Mouse (Mus musculus) naive thymus-derived CD4-positive, alpha-beta T cell, adult 2 months (primary cell): ENCODE measurements around the gene Myb.

Source experiments
- DNase-seq: peaks from one replicate; pipeline ENCODE4 v3.0.0-alpha.2; 2011; ENCODE audit warnings: low read depth

Myb gene

DNA sequence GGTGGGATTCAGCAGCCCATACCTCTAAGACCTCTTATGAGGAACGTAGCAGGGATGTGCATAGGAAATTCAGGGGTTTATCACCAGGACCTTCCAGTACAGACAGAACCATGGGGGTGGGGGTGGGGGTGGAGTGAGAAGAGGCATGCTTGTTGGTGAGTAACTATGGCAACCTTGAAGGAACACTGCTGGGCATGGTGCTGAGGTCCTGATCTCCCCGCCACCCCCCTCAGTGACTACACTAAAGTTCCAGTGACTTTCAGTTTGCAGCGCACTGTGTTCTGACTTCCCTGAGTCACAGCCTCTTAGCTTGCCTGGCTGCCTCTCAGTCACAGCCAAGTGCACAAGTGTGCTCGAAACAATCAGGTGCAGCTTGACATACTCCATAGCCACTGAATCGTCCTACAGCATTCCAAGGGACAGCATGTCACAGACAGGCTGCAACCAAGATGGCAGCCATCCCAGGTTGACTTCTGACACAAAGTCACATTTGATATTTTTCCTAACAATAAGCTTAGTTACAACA is 32.6 kb downstream of the Myb start:
- no peak for DNase-seq

- no peak for DNase-seq
These were observed 42.4 kb downstream of the Myb start for GRCm38 (mm10) chr10:21118341-21118740.

GRCm38 (mm10) chr10:21114459-21114858 is 46.3 kb downstream of the Myb start:
- no peak for DNase-seq

DNA sequence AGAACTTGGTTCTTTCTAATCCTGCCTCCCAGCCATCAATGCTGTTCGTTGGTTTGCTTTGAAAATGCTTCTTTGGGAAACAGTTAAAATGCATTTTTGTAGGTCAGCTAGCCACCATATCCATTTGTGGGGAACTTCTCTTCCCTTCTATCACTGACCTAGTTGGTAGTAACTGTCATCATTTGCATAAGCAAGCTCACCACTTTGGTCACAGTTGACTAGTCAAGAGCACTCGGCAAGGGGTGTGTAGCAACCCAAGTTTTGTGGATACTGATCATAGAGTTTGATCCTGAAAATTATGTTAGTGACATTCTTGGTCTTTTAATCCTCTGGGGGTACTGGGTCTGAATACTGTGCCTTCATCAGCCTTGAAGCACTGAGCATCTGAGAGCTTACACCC is 48.1 kb downstream of the Myb start:
- DNase-seq = no peak

GRCm38 (mm10) chr10:21109337-21110056 is 51.3 kb downstream of the Myb start:
- DNase-seq = no peak

- DNase-seq = no peak
These were observed 52.0 kb downstream of the Myb start for GRCm38 (mm10) chr10:21108796-21109195.

GRCm38 (mm10) chr10:21108182-21108581 is 52.6 kb downstream of the Myb start:
- no peak for DNase-seq

- DNase-seq = no peak
These were observed 55.6 kb downstream of the Myb start for GRCm38 (mm10) chr10:21105206-21105605.

DNA sequence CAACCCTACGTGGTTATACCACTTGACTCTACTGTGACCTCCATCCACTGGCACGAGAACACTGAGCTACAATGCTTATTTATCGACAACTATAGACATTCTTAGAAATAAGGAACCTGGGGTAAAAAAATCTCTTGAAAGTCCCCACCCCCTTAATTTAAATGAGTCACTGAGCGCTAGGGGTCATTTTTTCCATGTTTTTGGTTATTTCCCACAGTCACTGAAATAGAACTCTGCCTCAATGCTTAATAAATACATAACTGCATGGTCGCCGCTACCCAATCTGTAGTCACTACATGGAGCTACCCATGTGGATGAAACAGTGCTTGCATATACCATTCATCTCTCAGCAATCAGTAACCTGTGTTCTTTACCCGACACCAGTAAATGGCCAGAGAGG is 58.1 kb downstream of the Myb start:
- no peak for DNase-seq

DNA sequence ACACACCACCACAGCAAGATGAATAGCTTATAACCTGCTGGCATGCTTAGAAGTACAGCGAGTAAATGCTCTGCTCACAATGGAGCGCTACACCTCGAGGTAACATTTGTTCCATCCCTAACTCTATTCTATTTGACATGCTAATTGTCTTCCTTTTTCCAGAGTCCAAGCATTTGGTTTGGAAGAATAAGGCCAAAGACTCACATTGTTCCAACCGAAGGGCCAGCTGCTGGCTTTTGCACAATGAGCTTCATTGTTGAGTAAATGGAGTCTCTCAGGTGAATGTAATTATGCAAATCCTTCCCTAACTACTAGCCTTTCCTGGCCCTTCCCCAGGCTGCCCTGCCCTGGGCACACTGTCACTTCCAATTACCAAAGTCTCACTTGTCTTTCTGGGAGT is 58.8 kb downstream of the Myb start:
- no peak for DNase-seq

DNA sequence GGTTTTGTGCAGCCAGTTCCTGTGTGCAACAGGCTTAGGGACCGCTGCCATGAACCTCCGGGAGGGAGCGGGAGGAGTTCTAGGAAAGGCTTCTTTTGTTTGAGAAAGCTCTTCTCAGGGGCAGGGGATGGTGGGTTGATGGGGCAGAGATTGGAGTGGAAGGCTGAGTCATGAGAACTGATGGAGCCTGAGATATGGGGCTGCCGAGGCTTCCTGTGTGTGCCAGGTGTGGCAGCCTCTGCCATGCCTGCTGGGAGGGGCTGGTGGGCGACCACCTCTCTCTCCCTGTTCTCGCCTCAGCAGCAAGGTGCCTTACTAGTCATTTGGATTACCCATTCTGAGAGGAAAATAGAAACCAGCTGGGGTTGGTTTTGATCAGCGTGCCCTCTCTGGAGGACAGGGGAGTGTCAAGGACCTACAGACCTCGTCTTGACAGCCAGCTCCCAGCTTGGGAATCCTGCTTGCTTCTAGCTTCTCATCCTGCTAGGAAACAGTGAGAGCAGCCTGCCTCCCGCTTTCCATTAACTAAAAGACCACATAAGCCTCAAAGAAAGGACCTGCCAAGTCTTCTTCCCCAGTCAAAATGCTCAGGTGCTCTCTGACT is 60.0 kb downstream of the Myb start:
- DNase-seq = no peak

DNA sequence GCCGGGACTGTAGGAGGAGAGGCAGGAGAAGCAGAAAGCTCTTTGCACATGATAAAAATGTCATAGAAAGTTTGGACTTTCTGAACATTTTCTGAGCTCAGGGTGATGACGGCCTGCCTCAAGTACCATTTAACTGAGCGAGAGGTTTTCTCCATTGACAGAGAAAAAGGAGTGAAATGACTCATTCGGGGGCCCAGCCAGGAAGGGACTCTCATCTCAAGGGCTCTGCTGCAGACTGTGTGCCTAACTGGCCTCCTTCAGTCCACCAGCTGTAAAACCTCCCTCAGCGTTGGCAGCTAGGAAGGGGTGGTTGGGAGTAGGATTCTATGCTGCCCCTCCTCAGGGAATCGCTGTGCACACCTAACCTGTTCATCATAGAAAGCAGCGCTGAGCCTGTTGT is 61.3 kb downstream of the Myb start:
- DNase-seq = no peak

- DNase-seq = no peak
These were observed 65.2 kb downstream of the Myb start for GRCm38 (mm10) chr10:21095541-21095940.

DNA sequence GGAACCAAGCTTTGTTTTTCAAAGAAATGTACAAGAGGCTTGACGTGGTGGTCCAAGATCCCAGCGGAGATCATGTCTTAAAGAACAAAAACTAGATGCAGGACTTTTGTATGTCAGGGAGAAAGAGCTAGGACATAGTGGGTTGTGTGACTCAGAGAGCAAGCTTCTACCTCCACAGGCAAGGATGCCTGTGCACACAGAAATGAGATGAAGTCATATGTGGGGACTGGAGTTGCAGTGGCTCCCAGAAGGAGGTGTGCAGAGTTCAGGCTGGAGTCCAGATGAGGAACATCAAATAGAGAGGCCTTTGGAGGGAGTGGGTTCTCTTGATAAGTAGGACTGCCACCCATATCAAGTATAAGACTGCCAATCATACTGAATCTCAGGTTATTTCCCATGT is 65.9 kb downstream of the Myb start:
- DNase-seq = no peak

- DNase-seq = no peak
These were observed 67.5 kb downstream of the Myb start for GRCm38 (mm10) chr10:21093301-21093700.

GRCm38 (mm10) chr10:21092501-21093270 is 68.1 kb downstream of the Myb start:
- DNase-seq = peak; percentile 44

DNA sequence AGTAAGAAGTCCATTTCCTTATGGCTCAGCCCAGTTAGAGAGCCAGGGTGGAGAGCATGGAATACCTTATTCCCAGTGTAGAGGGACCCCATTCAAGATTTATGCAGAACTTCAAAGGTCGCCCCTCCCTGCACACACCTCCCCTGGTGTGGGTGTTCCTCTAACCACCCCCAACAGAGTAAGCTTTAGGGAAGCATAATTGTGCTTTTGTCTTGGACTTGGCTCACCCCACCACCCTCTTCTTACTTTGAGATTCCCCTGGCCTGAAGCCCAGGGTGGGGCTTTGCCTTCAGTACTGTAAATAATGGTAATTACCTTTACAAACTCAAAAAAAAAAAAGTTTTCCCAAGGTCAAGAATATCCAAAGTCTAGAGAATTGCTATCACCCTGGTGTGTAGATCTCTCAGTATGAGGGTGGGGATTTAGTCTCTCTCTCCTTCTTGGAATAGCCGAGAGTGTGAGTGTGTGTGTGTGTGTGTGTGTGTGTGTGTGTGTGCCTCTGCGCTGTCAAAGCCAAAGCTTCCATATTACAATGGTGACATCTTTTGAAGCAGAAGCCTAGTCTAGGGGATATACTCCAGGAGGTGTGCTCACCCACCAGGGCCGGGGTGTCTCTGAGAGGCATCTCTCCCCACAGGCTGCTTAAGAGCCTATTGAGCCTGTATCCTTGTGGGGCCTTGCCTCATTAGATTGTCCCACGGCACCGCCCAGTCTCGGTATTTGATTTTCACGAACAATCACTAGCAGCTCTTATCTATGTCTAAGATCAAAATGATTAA is 69.7 kb downstream of the Myb start:
- DNase-seq = no peak

- DNase-seq = no peak
These were observed 71.2 kb downstream of the Myb start for GRCm38 (mm10) chr10:21089541-21089940.

DNA sequence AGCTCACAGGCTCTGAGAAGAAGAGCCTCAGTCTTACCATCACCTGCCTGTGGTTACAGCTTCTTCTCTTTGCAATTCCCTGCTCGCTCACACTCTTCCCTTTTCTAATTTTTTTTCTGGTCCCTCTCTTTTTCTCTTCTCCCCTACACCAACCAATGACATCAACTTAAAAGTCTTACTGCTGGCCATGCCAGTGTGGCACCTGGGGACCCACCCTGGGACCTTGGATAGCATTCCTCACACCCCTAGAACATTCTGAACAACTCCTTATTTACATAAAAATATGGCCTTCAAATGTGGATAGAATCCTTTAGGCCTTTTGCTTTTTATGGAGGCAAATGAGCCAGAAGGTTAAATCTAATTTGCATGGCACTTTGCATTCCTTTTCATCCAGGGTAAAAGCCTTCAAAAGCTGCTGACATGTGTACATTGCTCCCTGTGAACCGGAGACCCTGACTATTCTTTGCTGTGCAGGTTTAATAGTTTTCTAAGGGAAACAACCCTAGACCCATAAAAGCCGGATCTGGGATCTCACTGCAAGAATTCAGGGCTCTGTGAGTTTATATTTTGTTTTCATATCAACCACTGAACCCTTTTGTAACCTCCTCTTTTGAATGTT is 73.1 kb downstream of the Myb start:
- DNase-seq = no peak

DNA sequence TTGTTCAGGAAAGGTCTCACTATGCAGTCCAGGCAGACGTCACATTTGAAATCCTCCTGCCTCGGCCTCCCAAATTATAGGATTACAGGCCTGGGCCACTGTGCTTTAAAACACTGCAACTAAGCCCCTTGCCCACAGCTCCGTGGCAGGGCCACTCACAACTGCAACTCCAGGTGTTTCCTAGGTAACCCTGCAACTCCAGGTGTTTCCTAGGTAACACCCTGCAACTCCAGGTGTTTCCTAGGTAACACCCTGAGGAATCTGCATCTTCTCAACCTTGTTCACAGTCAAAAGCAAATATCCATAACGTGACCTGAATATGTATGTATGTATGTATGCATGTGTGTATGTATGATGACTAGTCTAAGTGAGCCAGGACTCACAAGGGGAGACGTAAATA is 75.7 kb downstream of the Myb start:
- no peak for DNase-seq

GRCm38 (mm10) chr10:21083391-21083918 is 77.3 kb downstream of the Myb start:
- DNase-seq = no peak

DNA sequence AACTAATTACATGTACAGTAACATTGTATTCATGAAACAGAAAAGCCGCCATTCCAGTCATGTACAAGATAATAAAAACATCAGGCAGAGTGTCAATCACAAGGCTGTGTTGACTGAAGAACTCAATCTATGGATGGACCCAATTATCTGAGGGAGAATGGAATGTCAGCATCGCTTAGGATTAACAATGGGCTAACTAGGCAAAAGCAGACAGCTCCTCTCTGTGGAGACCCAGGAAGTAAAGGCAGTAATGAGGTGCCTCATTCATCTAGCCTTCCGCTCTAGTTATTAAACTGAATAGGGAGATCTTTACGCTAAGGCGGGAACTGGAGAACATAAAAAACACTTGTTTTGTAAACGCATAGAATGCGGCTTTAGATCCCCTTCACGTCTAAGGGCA is 78.3 kb downstream of the Myb start:
- no peak for DNase-seq
